Mouse (Mus musculus): ENCODE data around the gene Pfkfb3. TPM values are rescaled to one million over a fixed set of nuclear protein-coding genes. Genes with fewer than 3 reads are reported as not detected.

Pfkfb3 gene
- polyA plus RNA-seq, 1 experiment from 2014 or later = 28.7 TPM

DNA sequence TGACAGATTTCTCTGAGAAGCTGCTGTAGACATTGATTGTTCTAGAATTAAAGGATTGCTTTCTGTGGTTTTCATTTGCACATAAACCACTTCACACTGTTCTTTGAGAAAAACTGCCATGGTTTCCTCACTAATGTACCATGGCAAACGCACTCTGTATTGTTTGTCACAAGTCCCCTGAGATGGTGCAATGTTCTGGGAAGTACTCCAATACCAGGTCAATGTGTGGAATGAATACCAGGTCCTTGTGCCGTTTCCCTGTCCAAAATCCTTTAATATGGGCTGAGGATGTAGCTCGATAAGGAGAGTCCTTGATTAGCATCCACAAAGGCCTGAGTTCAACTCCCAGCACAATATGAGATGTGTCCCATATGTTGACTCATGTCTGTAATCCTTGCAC, 105.2 kb downstream of the Pfkfb3 start:
- DNase-seq (no peak), ATAC-seq (ENCODE audit: low FRiP score, low TSS enrichment) (no peak)
- Histone ChIP-seq H3K4me2 (ENCODE audit: low read length) (no peak overlapping the region), H3K9me3 (ENCODE audit: control insufficient read depth, low read length) (no peaks in the 10 kb centered on the region), H3K4me3 (replicated peaks; ENCODE audit: low read depth, low read length) (no peak overlapping the region), H3K36me3 (ENCODE audit: control insufficient read depth, insufficient read depth, low read length) (no peaks in the 10 kb centered on the region), H3K4me1 (ENCODE audit: control insufficient read depth, insufficient read depth, low read length) (no peaks in the 10 kb centered on the region), H3K27ac (replicated peaks; ENCODE audit: low read depth, low read length) (no peak overlapping the region), H3K27me3 (ENCODE audit: control insufficient read depth, insufficient read depth, low read length) (no peaks in the 10 kb centered on the region), H3K9ac (replicated peaks; ENCODE audit: low read length) (no peak overlapping the region)
- WGBS = 55% methylated on average over 3 of the region's 3 CpGs

- no peak overlapping the region for H3K9ac ChIP-seq (replicated peaks; ENCODE audit: low read length)
- H3K27ac ChIP-seq (replicated peaks; ENCODE audit: low read depth, low read length) = no peak overlapping the region
- 71% methylated on average over 2 of the region's 2 CpGs for WGBS
- no peak for ATAC-seq (ENCODE audit: low FRiP score, low TSS enrichment)
- no peaks in the 10 kb centered on the region for H3K4me1 ChIP-seq (ENCODE audit: control insufficient read depth, insufficient read depth, low read length)
- no peaks in the 10 kb centered on the region for H3K36me3 ChIP-seq (ENCODE audit: control insufficient read depth, insufficient read depth, low read length)
- no peaks in the 10 kb centered on the region for H3K9me3 ChIP-seq (ENCODE audit: control insufficient read depth, low read length)
- DNase-seq = no peak
- no peaks in the 10 kb centered on the region for H3K27me3 ChIP-seq (ENCODE audit: control insufficient read depth, insufficient read depth, low read length)
- no peak overlapping the region for H3K4me3 ChIP-seq (replicated peaks; ENCODE audit: low read depth, low read length)
- no peak overlapping the region for H3K4me2 ChIP-seq (ENCODE audit: low read length)
Observed at GRCm38 (mm10) chr2:11447865-11448264, 106.0 kb downstream of the Pfkfb3 start.

GRCm38 (mm10) chr2:11445722-11446121, 108.2 kb downstream of the Pfkfb3 start:
- no peak for ATAC-seq (ENCODE audit: low FRiP score, low TSS enrichment)
- H3K4me3 ChIP-seq (replicated peaks; ENCODE audit: low read depth, low read length) = no peak overlapping the region
- H3K9me3 ChIP-seq (ENCODE audit: control insufficient read depth, low read length) = no peaks in the 10 kb centered on the region
- H3K36me3 ChIP-seq (ENCODE audit: control insufficient read depth, insufficient read depth, low read length) = no peaks in the 10 kb centered on the region
- H3K27me3 ChIP-seq (ENCODE audit: control insufficient read depth, insufficient read depth, low read length) = no peaks in the 10 kb centered on the region
- DNase-seq = no peak
- H3K9ac ChIP-seq (replicated peaks; ENCODE audit: low read length) = no peak overlapping the region
- H3K4me2 ChIP-seq (ENCODE audit: low read length) = no peak overlapping the region
- H3K27ac ChIP-seq (replicated peaks; ENCODE audit: low read depth, low read length) = no peak overlapping the region
- 79% methylated on average over 3 of the region's 3 CpGs for WGBS
- H3K4me1 ChIP-seq (ENCODE audit: control insufficient read depth, insufficient read depth, low read length) = no peaks in the 10 kb centered on the region

DNA sequence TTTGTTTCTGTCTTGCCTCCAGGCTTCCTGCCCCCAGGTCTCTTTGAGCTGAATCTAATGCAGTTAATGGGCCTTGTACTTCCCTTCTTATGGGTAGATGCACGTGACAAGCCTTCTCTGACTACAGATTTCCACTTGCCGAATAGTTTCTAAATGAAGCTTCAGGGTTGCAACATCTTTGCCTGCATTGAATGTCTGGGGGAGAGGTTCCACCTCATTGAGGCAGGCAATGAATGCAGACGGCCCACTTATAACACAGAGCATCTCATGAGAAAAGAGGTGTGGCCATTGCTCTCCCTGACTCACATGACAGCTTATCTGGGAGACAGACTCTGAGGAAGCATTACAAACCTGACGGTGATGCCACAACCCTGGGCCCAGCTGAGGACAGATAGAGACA, 112.0 kb downstream of the Pfkfb3 start:
- Histone ChIP-seq H3K27me3 (ENCODE audit: control insufficient read depth, insufficient read depth, low read length) (no peaks in the 10 kb centered on the region), H3K27ac (replicated peaks; ENCODE audit: low read depth, low read length) (no peak overlapping the region), H3K4me1 (ENCODE audit: control insufficient read depth, insufficient read depth, low read length) (no peaks in the 10 kb centered on the region), H3K36me3 (ENCODE audit: control insufficient read depth, insufficient read depth, low read length) (no peaks in the 10 kb centered on the region), H3K4me2 (ENCODE audit: low read length) (no peak overlapping the region), H3K9ac (replicated peaks; ENCODE audit: low read length) (no peak overlapping the region), H3K9me3 (ENCODE audit: control insufficient read depth, low read length) (no peaks in the 10 kb centered on the region), H3K4me3 (replicated peaks; ENCODE audit: low read depth, low read length) (no peak overlapping the region)
- 74% methylated on average over 4 of the region's 4 CpGs for WGBS
- no peak for ATAC-seq (ENCODE audit: low FRiP score, low TSS enrichment)
- DNase-seq = no peak

DNA sequence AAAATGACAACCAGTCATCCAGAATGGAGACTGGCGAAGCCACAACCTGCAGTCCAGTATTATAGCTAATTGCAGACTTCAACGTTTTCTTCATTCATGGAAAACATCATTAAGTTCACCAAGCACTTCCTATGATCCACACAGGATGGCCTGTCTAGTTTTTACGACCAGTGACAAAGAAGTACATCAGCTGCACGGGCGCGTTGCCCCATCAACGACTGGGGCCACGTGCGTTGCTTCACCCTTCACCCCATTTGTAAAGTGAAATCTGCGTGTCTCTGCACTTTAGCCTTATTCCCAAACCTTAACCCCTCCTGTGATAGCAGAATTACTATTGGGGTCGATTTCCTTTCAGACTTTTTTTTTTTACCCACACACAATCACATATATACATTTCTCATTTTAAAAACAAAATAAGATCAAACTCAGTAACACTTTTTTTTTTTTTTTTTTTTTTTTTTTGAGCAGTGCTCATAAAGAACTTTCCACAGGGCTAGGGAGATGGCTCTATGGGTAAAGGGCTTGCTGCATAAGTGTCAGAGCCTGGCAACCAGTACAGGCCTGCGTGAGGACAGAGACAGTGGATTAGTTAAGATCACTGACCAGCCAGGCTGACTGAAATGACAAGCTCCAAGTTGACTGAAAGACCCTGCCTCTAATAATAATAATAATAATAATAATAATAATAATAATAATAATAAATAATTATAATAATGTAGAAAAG, 115.5 kb downstream of the Pfkfb3 start:
- H3K36me3 ChIP-seq (ENCODE audit: control insufficient read depth, insufficient read depth, low read length) = no peaks in the 10 kb centered on the region
- H3K9ac ChIP-seq (replicated peaks; ENCODE audit: low read length) = no peak overlapping the region
- H3K27ac ChIP-seq (replicated peaks; ENCODE audit: low read depth, low read length) = no peak overlapping the region
- WGBS = 86% methylated on average over 12 of the region's 12 CpGs
- no peak overlapping the region for H3K4me3 ChIP-seq (replicated peaks; ENCODE audit: low read depth, low read length)
- no peak for DNase-seq
- H3K27me3 ChIP-seq (ENCODE audit: control insufficient read depth, insufficient read depth, low read length) = no peaks in the 10 kb centered on the region
- ATAC-seq (ENCODE audit: low FRiP score, low TSS enrichment) = no peak
- H3K4me2 ChIP-seq (ENCODE audit: low read length) = no peak overlapping the region
- H3K9me3 ChIP-seq (ENCODE audit: control insufficient read depth, low read length) = no peaks in the 10 kb centered on the region
- H3K4me1 ChIP-seq (ENCODE audit: control insufficient read depth, insufficient read depth, low read length) = no peaks in the 10 kb centered on the region

GRCm38 (mm10) chr2:11436353-11436752, 117.5 kb downstream of the Pfkfb3 start:
- Histone ChIP-seq H3K36me3 (ENCODE audit: control insufficient read depth, insufficient read depth, low read length) (no peaks in the 10 kb centered on the region), H3K9ac (replicated peaks; ENCODE audit: low read length) (no peak overlapping the region), H3K27me3 (ENCODE audit: control insufficient read depth, insufficient read depth, low read length) (no peaks in the 10 kb centered on the region), H3K9me3 (ENCODE audit: control insufficient read depth, low read length) (no peaks in the 10 kb centered on the region), H3K4me2 (ENCODE audit: low read length) (no peak overlapping the region), H3K4me3 (replicated peaks; ENCODE audit: low read depth, low read length) (no peak overlapping the region), H3K4me1 (ENCODE audit: control insufficient read depth, insufficient read depth, low read length) (no peaks in the 10 kb centered on the region), H3K27ac (replicated peaks; ENCODE audit: low read depth, low read length) (no peak overlapping the region)
- 91% methylated on average over 11 of the region's 11 CpGs for WGBS
- ATAC-seq (ENCODE audit: low FRiP score, low TSS enrichment) = no peak
- DNase-seq = no peak

DNA sequence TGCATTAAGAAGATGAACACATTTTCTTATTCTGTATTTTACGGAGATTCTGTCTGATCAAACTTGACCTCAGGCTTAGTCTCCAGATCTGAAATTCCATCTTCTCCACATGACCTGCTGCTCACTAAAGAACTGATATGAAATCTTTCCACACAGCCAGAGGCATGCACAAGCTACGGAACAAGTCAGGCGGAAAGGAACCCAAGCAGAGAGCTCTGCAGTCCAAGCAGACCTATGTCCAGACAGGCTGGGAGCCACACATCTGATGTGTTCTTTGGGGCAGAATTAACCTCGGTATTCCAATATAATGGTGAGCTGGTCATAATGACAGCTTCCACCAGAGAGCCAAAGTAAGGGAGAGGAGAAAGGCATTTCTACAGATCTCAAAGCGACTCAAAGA, 120.5 kb downstream of the Pfkfb3 start:
- no peaks in the 10 kb centered on the region for H3K9me3 ChIP-seq (ENCODE audit: control insufficient read depth, low read length)

DNA sequence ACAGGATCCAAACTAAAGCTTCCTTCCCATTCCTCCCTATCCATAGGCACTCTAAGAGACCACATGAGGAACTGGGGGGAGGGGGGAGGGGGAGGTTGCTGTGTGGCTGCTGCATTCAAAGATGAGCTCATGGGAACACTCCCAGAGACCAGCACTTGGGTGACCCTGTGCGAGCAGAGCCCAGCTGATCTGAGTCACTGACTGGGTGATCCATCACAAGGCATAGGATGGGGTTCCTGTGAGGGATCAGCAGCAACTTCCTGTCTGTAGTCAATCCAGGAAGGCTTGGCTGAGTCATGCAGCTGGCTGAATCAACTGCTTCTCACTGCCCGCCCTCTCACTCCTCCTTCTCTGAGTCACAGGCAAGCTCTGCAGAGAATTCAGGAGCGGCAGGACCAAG, 124.3 kb downstream of the Pfkfb3 start:
- ATAC-seq (ENCODE audit: low FRiP score, low TSS enrichment) (no peak), DNase-seq (peak; percentile 8)
- Histone ChIP-seq H3K36me3 (ENCODE audit: control insufficient read depth, insufficient read depth, low read length) (no peaks in the 10 kb centered on the region), H3K4me2 (ENCODE audit: low read length) (no peak overlapping the region), H3K27me3 (ENCODE audit: control insufficient read depth, insufficient read depth, low read length) (no peaks in the 10 kb centered on the region), H3K9ac (replicated peaks; ENCODE audit: low read length) (no peak overlapping the region), H3K9me3 (ENCODE audit: control insufficient read depth, low read length) (no peaks in the 10 kb centered on the region), H3K4me1 (ENCODE audit: control insufficient read depth, insufficient read depth, low read length) (no peaks in the 10 kb centered on the region), H3K4me3 (replicated peaks; ENCODE audit: low read depth, low read length) (no peak overlapping the region), H3K27ac (replicated peaks; ENCODE audit: low read depth, low read length) (no peak overlapping the region)
- WGBS = 45% methylated on average over 3 of the region's 3 CpGs

More for the DNA sequence above, 120.5 kb downstream of the Pfkfb3 start:
- Histone ChIP-seq H3K4me3 (replicated peaks; ENCODE audit: low read depth, low read length) (no peak overlapping the region), H3K4me2 (ENCODE audit: low read length) (no peak overlapping the region), H3K9ac (replicated peaks; ENCODE audit: low read length) (no peak overlapping the region), H3K36me3 (ENCODE audit: control insufficient read depth, insufficient read depth, low read length) (no peaks in the 10 kb centered on the region), H3K27me3 (ENCODE audit: control insufficient read depth, insufficient read depth, low read length) (no peaks in the 10 kb centered on the region), H3K27ac (replicated peaks; ENCODE audit: low read depth, low read length) (no peak overlapping the region), H3K4me1 (ENCODE audit: control insufficient read depth, insufficient read depth, low read length) (no peaks in the 10 kb centered on the region)
- 86% methylated on average over 5 of the region's 5 CpGs for WGBS
- ATAC-seq (ENCODE audit: low FRiP score, low TSS enrichment) (no peak), DNase-seq (no peak)

GRCm38 (mm10) chr2:11428621-11429020, 125.3 kb downstream of the Pfkfb3 start:
- H3K4me3 ChIP-seq (replicated peaks; ENCODE audit: low read depth, low read length) = no peak overlapping the region
- WGBS = 94% methylated on average over 4 of the region's 4 CpGs
- ATAC-seq (ENCODE audit: low FRiP score, low TSS enrichment) = no peak
- no peaks in the 10 kb centered on the region for H3K36me3 ChIP-seq (ENCODE audit: control insufficient read depth, insufficient read depth, low read length)
- no peaks in the 10 kb centered on the region for H3K4me1 ChIP-seq (ENCODE audit: control insufficient read depth, insufficient read depth, low read length)
- H3K9ac ChIP-seq (replicated peaks; ENCODE audit: low read length) = no peak overlapping the region
- DNase-seq = no peak
- no peaks in the 10 kb centered on the region for H3K9me3 ChIP-seq (ENCODE audit: control insufficient read depth, low read length)
- no peak overlapping the region for H3K4me2 ChIP-seq (ENCODE audit: low read length)
- H3K27ac ChIP-seq (replicated peaks; ENCODE audit: low read depth, low read length) = no peak overlapping the region
- H3K27me3 ChIP-seq (ENCODE audit: control insufficient read depth, insufficient read depth, low read length) = no peaks in the 10 kb centered on the region
